Mouse (Mus musculus) monocyte, adult 5-6 weeks (primary cell): Measurements from ENCODE around the gene Ptk6. TPM values are rescaled to one million over a fixed set of nuclear protein-coding genes. Genes with fewer than 3 reads are reported as not detected.
A peak's percentile ranks its signal among the peaks of the same experiment; 100 is the strongest.
"Not testable (repeated sequence)": the region's sequence is repeated elsewhere in the genome, so short reads cannot be mapped to it uniquely, and the experiment has no call there.

Experiments used
- ATAC-seq: fragments of 153-309, 156-312 bp; replicated peaks from 2 replicates; pipeline ENCODE4 v1.8.0; 2017; ENCODE audit warnings: mild to moderate bottlenecking; ENCODE audit not compliant: low TSS enrichment, insufficient number of reproducible peaks, severe bottlenecking, poor library complexity, low FRiP score
- total RNA-seq: library from RNA; stranded (forward); fragments of 200-1000, 200-491, 200-594 nt; gene quantifications from 3 replicates; pipeline ENCODE4 v1.2.3, GENCODE M21; 2017

The Ptk6 gene
- total RNA-seq, 1 experiment from 2014 or later = 3.0 TPM

- ATAC-seq = no peak
Measured at GRCm38 (mm10) chr2:181224994-181225393, 22.4 kb upstream of the Ptk6 start.

GRCm38 (mm10) chr2:181220361-181220760 is 17.8 kb upstream of the Ptk6 start:
- ATAC-seq = no peak

- peak; percentile 81 for ATAC-seq
Measured at GRCm38 (mm10) chr2:181219538-181220216, 17.1 kb upstream of the Ptk6 start, which contains the start of gene Fndc11. Gene Fndc11, plus strand, starts transcription at chr2:181220013.

DNA sequence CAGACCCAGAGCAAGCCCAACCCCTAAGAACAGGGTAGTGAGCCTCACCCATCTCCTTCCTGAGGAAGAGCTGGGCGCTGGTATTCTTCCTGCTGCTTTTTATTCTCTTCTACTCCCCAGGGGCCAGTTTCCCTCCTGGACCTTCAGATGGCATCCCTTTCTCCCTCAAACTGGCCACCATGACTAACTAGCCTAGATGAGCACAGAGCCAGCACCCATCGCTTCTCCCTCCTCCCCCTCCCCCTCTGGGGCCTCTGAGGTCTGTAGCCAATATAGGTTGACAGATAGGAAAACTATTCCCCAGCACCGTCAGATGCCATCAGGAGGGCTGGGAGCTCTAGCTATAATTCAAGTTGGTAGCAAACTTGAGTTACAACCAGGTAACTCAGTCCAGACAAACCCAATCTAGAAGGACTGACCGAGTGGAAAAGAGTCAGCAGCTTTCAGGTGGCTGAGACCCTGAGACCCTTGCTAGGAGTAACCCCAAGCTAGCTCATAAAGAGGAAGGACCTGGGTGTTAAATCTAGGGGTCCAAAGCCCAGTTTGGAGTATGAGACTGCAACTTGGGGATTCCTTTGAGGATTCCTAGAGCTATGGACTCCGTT is 16.4 kb upstream of the Ptk6 start:
- no peak for ATAC-seq

DNA sequence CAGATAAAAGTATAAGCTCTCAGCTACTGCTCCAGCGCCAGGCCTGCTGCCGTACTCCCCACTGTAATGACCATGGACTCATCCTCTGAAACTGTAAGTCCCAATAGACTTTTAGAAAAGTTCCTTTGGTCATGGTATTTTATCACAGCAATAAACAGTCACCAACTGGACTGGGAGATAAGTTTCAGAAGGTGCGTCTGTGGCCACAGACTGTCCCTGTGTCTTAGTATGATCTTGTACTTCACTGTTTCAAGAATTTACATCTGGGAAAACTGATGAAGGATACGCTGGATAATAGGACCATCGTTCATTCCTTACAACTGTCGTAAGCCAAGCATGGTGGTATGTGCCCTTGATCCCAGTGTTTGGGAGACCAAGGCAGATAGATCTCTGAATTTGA is 13.4 kb upstream of the Ptk6 start:
- ATAC-seq = no peak

DNA sequence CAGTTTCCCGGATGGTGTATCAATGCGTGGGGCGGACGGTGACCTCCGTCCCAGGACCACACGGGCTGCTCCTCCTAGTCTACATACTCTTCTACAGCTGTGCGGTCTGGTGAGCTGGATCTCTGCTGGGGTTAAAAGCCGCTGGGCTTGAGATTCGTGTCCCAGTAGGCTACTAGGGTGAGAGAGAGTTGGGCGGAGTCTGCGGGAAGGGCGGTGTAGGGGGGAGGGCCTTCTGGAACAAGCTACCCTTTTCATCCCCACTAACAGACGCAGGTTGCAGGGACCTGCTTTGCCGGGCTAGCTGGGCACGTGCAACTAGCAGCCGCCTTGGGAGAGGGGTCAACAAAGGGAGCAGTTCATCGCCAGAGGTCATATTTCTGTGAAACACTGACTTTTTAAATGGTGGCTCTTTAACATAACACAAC is 10.4 kb upstream of the Ptk6 start, which contains the start of gene Srms:
TSS of gene Srms (minus strand) at position 165 of the 425 bp plus-strand sequence.
- peak; percentile 29 for ATAC-seq

DNA sequence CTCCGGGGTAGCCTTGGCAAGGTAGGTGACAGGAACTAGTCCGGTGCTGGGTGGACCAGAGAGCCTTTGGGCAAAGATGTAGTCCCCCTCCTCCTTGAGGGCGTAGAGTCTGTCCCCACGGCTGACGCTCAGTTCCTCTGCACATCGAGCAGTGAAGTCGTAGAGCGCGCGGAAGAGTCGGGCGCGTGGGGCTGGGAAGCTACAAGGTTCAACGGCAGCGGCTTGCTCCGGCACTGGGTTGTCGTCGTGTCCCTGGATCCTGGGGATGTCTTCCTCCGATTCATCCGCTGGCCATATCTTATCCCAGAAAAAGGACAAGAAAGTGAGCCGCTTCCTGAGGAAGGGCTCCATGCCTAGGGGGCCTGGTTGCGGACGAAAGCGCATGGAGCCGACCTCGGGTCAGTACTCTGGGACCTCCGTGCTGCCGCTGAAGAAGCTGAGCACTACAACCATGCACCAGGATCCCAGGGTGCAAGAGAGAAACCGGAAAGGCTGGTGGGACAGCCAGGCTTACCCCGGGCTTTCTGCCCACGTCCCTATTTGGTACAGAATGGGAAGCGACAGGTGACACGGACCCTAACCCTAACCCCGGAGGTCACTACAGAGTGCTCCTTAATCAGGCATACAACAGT is 9.9 kb upstream of the Ptk6 start:
- ATAC-seq = no peak

DNA sequence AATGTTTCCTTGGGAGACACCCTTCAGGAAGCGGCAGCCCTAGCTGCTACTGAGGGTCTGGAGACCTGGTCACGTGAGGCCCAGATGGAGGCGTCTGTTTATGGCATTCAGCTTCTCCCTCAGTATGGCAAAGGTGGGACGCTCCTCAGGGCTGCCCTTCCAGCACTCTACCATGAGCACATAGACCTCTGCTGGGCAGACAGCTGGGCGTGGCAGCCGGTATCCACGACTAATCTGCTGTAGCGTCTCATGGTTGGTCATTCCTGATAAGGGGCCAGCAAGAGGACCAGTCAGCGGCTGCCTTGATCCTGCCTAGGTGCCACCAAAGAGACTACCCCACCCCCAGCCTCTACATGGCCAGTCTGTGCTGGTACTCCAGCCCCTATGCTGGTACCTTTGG is 3.5 kb upstream of the Ptk6 start:
- no peak for ATAC-seq

- ATAC-seq = no peak
Measured at GRCm38 (mm10) chr2:181205678-181206077, 3.1 kb upstream of the Ptk6 start.

GRCm38 (mm10) chr2:181202886-181203285 is 297 bp upstream of the Ptk6 start:
- peak; percentile 23; the same call in 1 of the 2 replicates for ATAC-seq

DNA sequence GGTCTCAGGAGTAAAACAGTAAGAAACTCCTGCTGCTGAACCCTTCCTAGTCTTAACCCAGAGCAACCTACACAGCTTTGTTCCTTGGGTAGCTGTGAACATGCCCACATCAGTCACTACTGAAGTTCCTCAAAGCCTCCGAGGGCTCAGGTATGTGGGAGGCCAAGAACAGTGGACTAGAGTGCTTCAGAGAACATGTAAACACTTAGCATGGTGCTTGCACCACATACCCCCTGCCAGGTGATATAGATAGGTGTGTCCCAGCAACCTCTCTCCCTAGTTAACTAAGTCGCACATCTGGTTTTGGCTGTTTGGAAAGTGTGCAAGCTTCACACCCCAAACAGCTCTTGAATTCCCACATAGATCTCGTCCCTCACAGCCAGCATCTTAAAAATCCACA is 983 bp downstream of the Ptk6 start:
- no peak for ATAC-seq

- ATAC-seq = no peak
Measured at GRCm38 (mm10) chr2:181196628-181197300, 5.8 kb downstream of the Ptk6 start.

- ATAC-seq = peak; percentile 69
Measured at GRCm38 (mm10) chr2:181193044-181193443, 9.5 kb downstream of the Ptk6 start.

DNA sequence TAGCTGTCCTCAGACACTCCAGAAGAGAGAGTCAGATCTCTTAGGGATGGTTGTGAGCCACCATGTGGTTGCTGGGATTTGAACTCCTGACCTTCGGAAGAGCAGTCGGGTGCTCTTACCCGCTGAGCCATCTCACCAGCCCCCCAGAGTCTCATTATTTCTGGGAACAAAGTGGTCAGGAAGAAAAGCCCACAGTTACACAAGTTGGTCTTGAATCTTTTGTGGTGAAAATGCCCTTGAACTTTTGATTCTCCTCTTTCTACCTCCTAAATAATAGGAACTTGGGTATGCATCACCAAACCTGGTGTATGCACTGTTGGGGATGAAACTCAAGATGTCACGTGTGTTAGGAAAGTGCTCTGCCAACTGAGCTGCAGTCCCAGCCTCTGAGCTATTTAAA is 10.7 kb downstream of the Ptk6 start:
- no peak for ATAC-seq

GRCm38 (mm10) chr2:181191385-181191784 is 11.2 kb downstream of the Ptk6 start:
- ATAC-seq = not testable (repeated sequence)

DNA sequence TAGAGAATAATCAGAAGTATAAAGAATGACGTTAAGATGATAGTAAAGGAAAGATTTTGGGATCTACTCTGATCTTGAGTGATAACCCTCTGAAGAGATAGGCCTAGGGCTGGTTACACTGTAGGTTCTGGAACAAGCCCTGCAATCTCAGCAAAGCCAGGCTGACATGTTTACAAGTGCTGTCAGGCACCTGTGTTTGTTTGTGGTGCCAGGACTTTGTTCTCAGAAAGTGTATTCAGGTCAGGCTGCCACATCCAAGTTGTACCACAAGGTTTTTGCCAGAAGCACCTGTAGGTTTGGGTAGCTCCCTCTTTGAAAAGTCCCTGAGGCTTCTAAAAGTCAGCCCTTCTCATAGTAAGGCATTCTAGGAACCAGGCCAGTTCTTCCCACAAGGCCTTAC is 13.3 kb downstream of the Ptk6 start:
- no peak for ATAC-seq

DNA sequence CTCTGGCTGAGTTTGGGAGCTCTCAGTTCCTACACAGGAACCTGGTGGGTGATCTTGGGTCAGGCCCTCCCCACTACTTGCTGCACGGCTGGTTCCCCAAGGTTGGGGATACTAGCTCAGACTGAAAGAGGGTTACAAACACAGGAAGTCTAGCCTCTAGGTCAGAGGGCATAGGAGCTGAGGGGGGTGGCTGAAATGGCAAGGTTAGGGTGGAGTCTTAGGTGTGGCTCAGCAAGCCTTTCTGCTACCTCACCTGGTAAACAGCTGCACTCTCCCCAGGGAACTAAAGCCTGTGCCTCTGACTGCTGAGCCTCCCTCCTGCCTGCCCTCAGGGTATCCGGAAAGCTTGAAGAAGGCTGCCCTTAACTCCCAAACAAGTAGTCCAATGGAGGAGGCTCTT is 13.9 kb downstream of the Ptk6 start:
- no peak for ATAC-seq

DNA sequence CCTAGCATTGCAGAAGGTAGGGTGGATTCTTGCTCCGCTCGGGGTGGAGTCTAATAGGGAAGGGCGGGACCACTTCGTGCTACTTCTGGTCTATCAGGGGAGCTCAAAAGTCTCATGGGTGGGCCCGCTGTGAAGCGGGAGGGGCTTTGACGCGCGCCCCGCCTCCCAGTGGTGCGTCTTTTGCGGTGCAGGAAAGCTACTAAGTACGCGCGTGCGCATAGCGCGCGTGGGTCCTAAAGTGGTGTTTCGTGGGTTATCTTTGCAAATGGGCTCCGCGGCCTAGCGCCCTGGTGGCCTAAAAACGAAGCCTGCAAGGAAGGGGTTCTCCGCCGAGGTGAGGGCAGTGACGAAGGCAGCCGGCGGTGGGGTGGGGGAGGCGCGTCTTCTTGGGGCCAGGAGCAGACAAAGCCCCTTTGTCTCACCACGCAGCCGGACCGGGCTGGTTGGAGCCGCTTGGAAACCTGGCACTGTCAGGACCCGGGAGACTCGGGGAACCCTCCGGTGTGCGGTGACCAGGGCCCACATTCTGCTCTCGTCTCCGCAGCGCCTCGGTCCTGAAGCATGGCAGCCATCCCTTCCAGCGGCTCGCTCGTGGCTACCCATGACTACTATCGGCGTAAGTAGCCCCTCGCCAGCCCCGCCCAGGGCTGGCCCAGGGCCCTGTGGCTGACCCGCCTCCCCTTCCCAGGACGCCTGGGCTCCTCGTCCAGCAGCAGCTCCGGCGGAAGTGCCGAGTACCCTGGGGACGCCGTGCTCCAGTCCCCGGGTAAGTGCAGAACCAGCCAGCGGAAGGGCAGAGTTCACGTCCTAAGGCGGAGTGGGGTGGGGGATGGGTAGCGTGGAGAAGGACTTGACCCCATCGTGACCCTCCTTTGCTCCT is 15.2 kb downstream of the Ptk6 start, which contains the start of gene Ppdpf:
TSS of gene Ppdpf (plus strand) at position 127 of the 880 bp plus-strand sequence.
- ATAC-seq = peak; percentile 85
